Mouse (Mus musculus) lung, adult 2 months (tissue): ENCODE data around the gene Grip1.

Source experiments
- CTCF ChIP-seq: fragments of 200-500 bp; IDR thresholded peaks from 2 replicates; pipeline ENCODE4 v1.5.1; 2011; ENCODE audit warnings: mild to moderate bottlenecking, low read length, control low read depth; ENCODE audit not compliant: insufficient read depth
- POLR2A ChIP-seq: fragments of 200-500 bp; IDR thresholded peaks from 2 replicates; pipeline ENCODE4 v1.6.1; 2011; ENCODE audit warnings: low read depth, mild to moderate bottlenecking, control low read depth, low read length, borderline replicate concordance; ENCODE audit errors: extremely low read depth

DNA sequence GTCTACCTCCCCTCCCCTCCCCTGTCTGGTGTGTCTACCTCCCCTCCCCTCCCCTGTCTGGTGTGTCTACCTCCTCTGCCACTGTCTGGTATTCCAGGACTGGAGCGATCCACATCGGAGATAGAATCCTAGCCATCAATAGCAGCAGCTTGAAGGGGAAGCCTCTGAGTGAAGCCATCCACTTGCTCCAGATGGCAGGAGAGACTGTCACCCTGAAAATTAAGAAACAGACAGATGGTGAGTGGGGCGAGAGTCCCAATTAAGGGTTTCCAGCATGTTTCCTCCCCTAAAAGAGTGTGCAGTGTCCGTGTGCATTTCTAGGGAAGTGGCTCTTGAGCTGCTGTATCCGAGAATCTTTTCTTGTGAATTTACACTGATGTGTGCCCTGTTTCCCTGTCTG lies 584.6 kb downstream of the Grip1 start:
- no peak for TF ChIP-seq CTCF
- no peak for TF ChIP-seq POLR2A
